Mouse (Mus musculus): Measurements from ENCODE around the gene Cntn2. TPM values are rescaled to one million over a fixed set of nuclear protein-coding genes. Genes with fewer than 3 reads are reported as not detected.

Gene Cntn2
- polyA plus RNA-seq (2017; shearing (Covaris generic)), result not detected

DNA sequence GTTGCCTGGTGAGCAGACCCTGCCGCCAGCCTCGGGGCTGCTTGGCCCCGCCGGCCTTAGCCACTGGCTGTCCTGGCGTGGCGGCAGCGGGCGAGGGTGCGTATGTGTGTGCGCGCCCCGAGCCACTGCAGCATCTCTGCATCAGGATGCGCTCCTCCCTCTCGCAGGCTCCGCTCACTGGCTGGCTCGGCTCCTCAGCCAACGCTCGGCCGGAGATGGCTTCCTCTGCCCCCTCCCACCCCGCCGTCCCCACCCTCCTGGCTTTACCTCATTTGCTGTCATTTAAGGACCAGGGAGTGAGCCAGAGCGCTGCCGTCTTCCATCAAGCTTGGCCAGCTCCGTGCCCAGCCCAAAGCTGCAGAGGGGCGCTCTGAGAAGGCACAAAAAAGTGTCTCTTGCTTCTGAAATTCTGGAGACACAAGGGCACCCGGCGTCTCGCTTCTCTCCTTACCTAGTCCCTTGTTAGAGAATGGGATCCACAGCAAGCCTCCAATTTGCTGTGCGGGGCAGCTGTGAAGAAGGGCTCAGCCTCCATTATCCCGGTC, at the start of gene Cntn2:
Gene Cntn2 (minus strand): TSS at position 495 of the 545 bp plus-strand sequence.

GRCm38 (mm10) chr1:132506058-132506457, 37.0 kb downstream of the Cntn2 start, which contains the start of gene Tmem81:
Tmem81 (plus strand) TSS chr1:132506230.

GRCm38 (mm10) chr1:132476928-132477691, 65.9 kb downstream of the Cntn2 start, which contains the start of gene Rbbp5:
Rbbp5 (plus strand) TSS chr1:132477365.

Other genes with a start within 250 kb of the Cntn2 start
- not detected for gene Klhdc8a, start 244.6 kb downstream of the Cntn2 start, polyA plus RNA-seq (2017; shearing (Covaris generic))
- gene Nuak2, start 227.1 kb downstream of the Cntn2 start, polyA plus RNA-seq (2017; shearing (Covaris generic)), result 3.8 TPM
- gene Tmcc2, start 152.0 kb downstream of the Cntn2 start, polyA plus RNA-seq (2017; shearing (Covaris generic)), result 0.75 TPM
- gene Dstyk, start 125.7 kb downstream of the Cntn2 start, polyA plus RNA-seq (2017; shearing (Covaris generic)), result 10.6 TPM
- gene Rbbp5, start 65.9 kb downstream of the Cntn2 start, polyA plus RNA-seq (2017; shearing (Covaris generic)), result 61.2 TPM
- gene Tmem81, start 37.0 kb downstream of the Cntn2 start, polyA plus RNA-seq (2017; shearing (Covaris generic)), result 9.7 TPM
- gene Nfasc, start 198.5 kb upstream of the Cntn2 start, polyA plus RNA-seq (2017; shearing (Covaris generic)), result not detected